Mouse (Mus musculus): ENCODE measurements at regions not wholly inside any gene's neighbourhood (a gene's known extent, or its start where the extent isn't known, plus 50 kb on each side); places are given as distances from the start of the nearest gene placed in this dataset.

DNA sequence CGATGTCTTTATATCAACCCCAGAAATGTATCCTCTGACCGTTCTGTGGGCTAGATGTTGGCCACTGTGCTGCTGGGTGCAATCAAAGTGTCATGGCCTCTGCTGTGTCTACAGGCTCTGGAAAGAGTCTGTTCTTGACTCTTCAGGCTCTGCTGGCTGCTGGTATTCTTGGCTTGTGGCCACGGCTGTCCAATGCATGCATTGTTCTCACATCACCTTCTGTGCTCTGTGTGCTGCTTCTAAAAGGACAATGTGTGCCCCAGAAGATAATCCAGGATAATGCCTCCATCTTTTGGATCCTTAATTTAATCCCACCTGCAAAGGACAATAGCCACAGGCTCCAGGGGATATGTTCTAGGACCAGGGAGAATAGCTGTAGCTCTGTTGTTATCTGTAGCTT lies 77.5 kb upstream of the Dapl1 start:
- DNase-seq (no peak), ATAC-seq (ENCODE audit: low FRiP score, low TSS enrichment) (no peak)
- WGBS, result 72% methylated on average over 3 of the region's 3 CpGs
- Histone ChIP-seq H3K9ac (replicated peaks; ENCODE audit: low read length) (no peak overlapping the region), H3K27me3 (ENCODE audit: control insufficient read depth, insufficient read depth, low read length) (no peaks in the 10 kb centered on the region), H3K4me2 (ENCODE audit: low read length) (no peak overlapping the region), H3K27ac (replicated peaks; ENCODE audit: low read depth, low read length) (no peak overlapping the region), H3K4me1 (ENCODE audit: control insufficient read depth, insufficient read depth, low read length) (no peaks in the 10 kb centered on the region), H3K36me3 (ENCODE audit: control insufficient read depth, insufficient read depth, low read length) (no peaks in the 10 kb centered on the region), H3K4me3 (replicated peaks; ENCODE audit: low read depth, low read length) (no peak overlapping the region), H3K9me3 (ENCODE audit: control insufficient read depth, low read length) (no peaks in the 10 kb centered on the region)

- H3K4me1 ChIP-seq (ENCODE audit: control insufficient read depth, insufficient read depth, low read length), result no peaks in the 10 kb centered on the region
- no peaks in the 10 kb centered on the region for H3K27me3 ChIP-seq (ENCODE audit: control insufficient read depth, insufficient read depth, low read length)
- WGBS, result 57% methylated on average over 13 of the region's 13 CpGs
- H3K36me3 ChIP-seq (ENCODE audit: control insufficient read depth, insufficient read depth, low read length), result no peaks in the 10 kb centered on the region
- peak; percentile 61 for DNase-seq
- no peak overlapping the region for H3K9ac ChIP-seq (replicated peaks; ENCODE audit: low read length)
- ATAC-seq (ENCODE audit: low FRiP score, low TSS enrichment), result peak; percentile 46
- H3K4me3 ChIP-seq (replicated peaks; ENCODE audit: low read depth, low read length), result no peak overlapping the region
- H3K4me2 ChIP-seq (ENCODE audit: low read length), result no peak overlapping the region
- H3K9me3 ChIP-seq (ENCODE audit: control insufficient read depth, low read length), result no peaks in the 10 kb centered on the region
- H3K27ac ChIP-seq (replicated peaks; ENCODE audit: low read depth, low read length), result no peak overlapping the region
Observed at GRCm38 (mm10) chr2:59407512-59407988, 76.9 kb upstream of the Dapl1 start.

- no peaks in the 10 kb centered on the region for H3K9me3 ChIP-seq (ENCODE audit: control insufficient read depth, low read length)
- H3K27ac ChIP-seq (replicated peaks; ENCODE audit: low read depth, low read length), result no peak overlapping the region
- WGBS, result 85% methylated on average over 10 of the region's 10 CpGs
- no peak for DNase-seq
- H3K4me2 ChIP-seq (ENCODE audit: low read length), result no peak overlapping the region
- no peak overlapping the region for H3K4me3 ChIP-seq (replicated peaks; ENCODE audit: low read depth, low read length)
- H3K36me3 ChIP-seq (ENCODE audit: control insufficient read depth, insufficient read depth, low read length), result no peaks in the 10 kb centered on the region
- ATAC-seq (ENCODE audit: low FRiP score, low TSS enrichment), result no peak
- no peak overlapping the region for H3K9ac ChIP-seq (replicated peaks; ENCODE audit: low read length)
- no peaks in the 10 kb centered on the region for H3K27me3 ChIP-seq (ENCODE audit: control insufficient read depth, insufficient read depth, low read length)
- no peaks in the 10 kb centered on the region for H3K4me1 ChIP-seq (ENCODE audit: control insufficient read depth, insufficient read depth, low read length)
Observed at GRCm38 (mm10) chr2:59408040-59408587, 76.3 kb upstream of the Dapl1 start.

DNA sequence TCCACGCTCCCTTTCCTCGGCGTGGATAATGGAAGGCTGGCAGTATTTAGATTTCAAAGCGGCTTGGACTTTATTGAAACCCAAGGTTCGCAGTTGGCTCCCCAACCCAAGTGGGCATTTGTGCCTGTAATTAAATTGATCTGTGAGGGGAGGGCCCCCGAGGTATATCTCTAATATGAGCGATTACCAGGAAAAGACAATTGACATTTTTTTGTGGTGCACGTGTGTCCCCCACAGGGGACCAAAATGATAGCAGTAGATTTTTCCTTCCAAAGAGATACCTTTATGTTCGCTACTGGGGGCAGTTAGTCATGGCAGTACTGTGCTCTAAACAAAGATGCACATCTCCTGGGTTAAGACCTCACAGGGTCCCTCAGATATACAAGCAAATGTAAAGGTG lies 69.8 kb upstream of the Dapl1 start:
- no peak overlapping the region for H3K9ac ChIP-seq (replicated peaks; ENCODE audit: low read length)
- 34% methylated on average over 9 of the region's 9 CpGs for WGBS
- no peak overlapping the region for H3K4me3 ChIP-seq (replicated peaks; ENCODE audit: low read depth, low read length)
- no peaks in the 10 kb centered on the region for H3K36me3 ChIP-seq (ENCODE audit: control insufficient read depth, insufficient read depth, low read length)
- DNase-seq, result peak; percentile 50
- ATAC-seq (ENCODE audit: low FRiP score, low TSS enrichment), result peak; percentile 32; the same call in 1 of the 2 replicates
- H3K4me2 ChIP-seq (ENCODE audit: low read length), result peak overlapping the region; percentile 23
- H3K27ac ChIP-seq (replicated peaks; ENCODE audit: low read depth, low read length), result no peak overlapping the region
- no peaks in the 10 kb centered on the region for H3K27me3 ChIP-seq (ENCODE audit: control insufficient read depth, insufficient read depth, low read length)
- no peaks in the 10 kb centered on the region for H3K9me3 ChIP-seq (ENCODE audit: control insufficient read depth, low read length)
- peaks cover 9% of the 10 kb centered on the region for H3K4me1 ChIP-seq (ENCODE audit: control insufficient read depth, insufficient read depth, low read length)

GRCm38 (mm10) chr2:59416491-59417195 lies 67.8 kb upstream of the Dapl1 start:
- H3K9me3 ChIP-seq (ENCODE audit: control insufficient read depth, low read length), result no peaks in the 10 kb centered on the region
- ATAC-seq (ENCODE audit: low FRiP score, low TSS enrichment), result no peak
- no peak overlapping the region for H3K9ac ChIP-seq (replicated peaks; ENCODE audit: low read length)
- no peak overlapping the region for H3K27ac ChIP-seq (replicated peaks; ENCODE audit: low read depth, low read length)
- H3K36me3 ChIP-seq (ENCODE audit: control insufficient read depth, insufficient read depth, low read length), result no peaks in the 10 kb centered on the region
- H3K4me2 ChIP-seq (ENCODE audit: low read length), result no peak overlapping the region
- H3K4me1 ChIP-seq (ENCODE audit: control insufficient read depth, insufficient read depth, low read length), result peaks cover 9% of the 10 kb centered on the region
- H3K27me3 ChIP-seq (ENCODE audit: control insufficient read depth, insufficient read depth, low read length), result no peaks in the 10 kb centered on the region
- 61% methylated on average over 8 of the region's 8 CpGs for WGBS
- H3K4me3 ChIP-seq (replicated peaks; ENCODE audit: low read depth, low read length), result no peak overlapping the region
- DNase-seq, result peak; percentile 15

- no peak for ATAC-seq (ENCODE audit: low FRiP score, low TSS enrichment)
- no peak overlapping the region for H3K4me2 ChIP-seq (ENCODE audit: low read length)
- no peak overlapping the region for H3K27ac ChIP-seq (replicated peaks; ENCODE audit: low read depth, low read length)
Observed at GRCm38 (mm10) chr2:59417384-59417955, 67.0 kb upstream of the Dapl1 start.

DNA sequence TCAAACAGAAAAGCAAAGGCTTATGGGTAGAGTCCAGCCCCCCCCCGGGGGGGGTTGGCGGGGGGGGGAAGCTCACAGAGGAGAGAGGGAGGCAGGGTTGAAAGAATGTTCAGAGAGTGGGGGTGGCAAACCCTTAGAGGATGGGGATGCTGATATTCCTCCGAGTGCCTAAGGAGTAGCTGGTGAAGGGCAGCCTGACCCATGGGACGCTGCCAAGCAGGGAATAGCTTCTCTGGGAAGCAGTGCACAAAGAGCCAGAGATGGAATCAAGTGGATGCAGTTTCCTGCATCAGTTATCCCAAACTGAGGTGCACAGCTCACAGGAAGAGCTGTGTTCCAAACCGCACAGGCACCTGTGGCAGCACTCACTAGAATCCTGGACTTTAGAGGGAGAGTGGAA lies 64.0 kb upstream of the Dapl1 start:
- Histone ChIP-seq H3K36me3 (ENCODE audit: control insufficient read depth, insufficient read depth, low read length) (no peaks in the 10 kb centered on the region), H3K9me3 (ENCODE audit: control insufficient read depth, low read length) (no peaks in the 10 kb centered on the region), H3K27me3 (ENCODE audit: control insufficient read depth, insufficient read depth, low read length) (no peaks in the 10 kb centered on the region), H3K27ac (replicated peaks; ENCODE audit: low read depth, low read length) (no peak overlapping the region), H3K9ac (replicated peaks; ENCODE audit: low read length) (no peak overlapping the region), H3K4me1 (ENCODE audit: control insufficient read depth, insufficient read depth, low read length) (no peaks in the 10 kb centered on the region), H3K4me3 (replicated peaks; ENCODE audit: low read depth, low read length) (no peak overlapping the region), H3K4me2 (ENCODE audit: low read length) (no peak overlapping the region)
- 73% methylated on average over 5 of the region's 5 CpGs for WGBS
- no peak for ATAC-seq (ENCODE audit: low FRiP score, low TSS enrichment)
- DNase-seq, result no peak

More at GRCm38 (mm10) chr2:59417384-59417955, 67.0 kb upstream of the Dapl1 start:
- WGBS, result 73% methylated on average over 11 of the region's 11 CpGs
- Histone ChIP-seq H3K36me3 (ENCODE audit: control insufficient read depth, insufficient read depth, low read length) (no peaks in the 10 kb centered on the region), H3K9ac (replicated peaks; ENCODE audit: low read length) (no peak overlapping the region), H3K27me3 (ENCODE audit: control insufficient read depth, insufficient read depth, low read length) (no peaks in the 10 kb centered on the region), H3K9me3 (ENCODE audit: control insufficient read depth, low read length) (no peaks in the 10 kb centered on the region), H3K4me1 (ENCODE audit: control insufficient read depth, insufficient read depth, low read length) (peaks cover 9% of the 10 kb centered on the region), H3K4me3 (replicated peaks; ENCODE audit: low read depth, low read length) (no peak overlapping the region)
- peak; percentile 37 for DNase-seq

DNA sequence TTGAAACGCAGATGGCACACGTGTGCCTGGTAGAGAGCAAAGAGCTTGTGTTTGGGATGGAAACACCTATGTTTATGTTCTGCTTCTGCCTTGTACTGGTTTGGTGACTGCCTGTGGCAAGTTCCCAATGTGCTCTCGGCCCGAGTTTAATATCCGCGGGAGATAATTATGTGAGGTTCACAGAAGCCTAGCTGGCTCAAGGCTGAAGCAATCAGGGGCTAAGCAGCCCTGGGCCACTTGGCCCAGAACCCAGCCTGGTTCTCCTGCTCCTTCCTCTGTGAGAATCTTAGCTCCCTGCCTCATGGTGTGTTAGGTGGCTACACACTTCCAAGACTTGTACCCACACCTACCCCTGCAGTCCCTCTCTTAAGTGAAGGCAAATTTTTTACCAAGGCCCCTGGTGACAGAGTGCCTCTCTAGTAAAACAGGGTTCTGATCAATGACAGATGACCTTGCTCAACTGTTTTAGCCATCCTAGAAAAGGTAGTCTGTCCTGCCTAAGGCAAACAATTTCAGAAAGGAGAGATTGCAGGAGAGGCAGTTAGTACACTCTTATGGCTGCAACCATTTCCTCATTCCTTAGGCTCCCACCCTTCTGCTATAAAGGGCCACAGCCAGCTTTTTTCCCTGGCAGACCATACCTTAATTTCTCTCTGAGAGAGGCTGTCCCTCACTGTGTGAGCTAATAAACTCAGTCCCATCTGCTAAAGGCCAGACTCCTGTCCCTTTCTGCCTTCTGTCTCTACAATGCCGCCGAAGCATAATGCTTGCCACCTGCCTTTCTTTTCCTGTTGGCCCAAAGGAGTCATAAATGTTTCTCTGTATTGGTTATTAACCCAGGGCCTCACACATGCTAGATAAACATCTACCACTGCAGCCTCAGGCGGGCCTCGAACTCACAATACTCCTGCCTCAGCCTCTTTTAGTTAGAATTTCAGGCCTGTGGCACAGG lies 61.9 kb upstream of the Dapl1 start:
- 84% methylated on average over 10 of the region's 10 CpGs for WGBS
- Histone ChIP-seq H3K4me1 (ENCODE audit: control insufficient read depth, insufficient read depth, low read length) (no peaks in the 10 kb centered on the region), H3K9me3 (ENCODE audit: control insufficient read depth, low read length) (no peaks in the 10 kb centered on the region), H3K27ac (replicated peaks; ENCODE audit: low read depth, low read length) (no peak overlapping the region), H3K27me3 (ENCODE audit: control insufficient read depth, insufficient read depth, low read length) (no peaks in the 10 kb centered on the region), H3K36me3 (ENCODE audit: control insufficient read depth, insufficient read depth, low read length) (no peaks in the 10 kb centered on the region), H3K4me2 (ENCODE audit: low read length) (no peak overlapping the region), H3K9ac (replicated peaks; ENCODE audit: low read length) (no peak overlapping the region), H3K4me3 (replicated peaks; ENCODE audit: low read depth, low read length) (no peak overlapping the region)
- DNase-seq (no peak), ATAC-seq (ENCODE audit: low FRiP score, low TSS enrichment) (no peak)
